Mouse (Mus musculus): ENCODE results near the gene Gm12695. TPM values are rescaled to one million over a fixed set of nuclear protein-coding genes. Genes with fewer than 3 reads are reported as not detected.

The Gm12695 gene
- polyA plus RNA-seq, 1 experiment from 2014 or later: not detected

DNA sequence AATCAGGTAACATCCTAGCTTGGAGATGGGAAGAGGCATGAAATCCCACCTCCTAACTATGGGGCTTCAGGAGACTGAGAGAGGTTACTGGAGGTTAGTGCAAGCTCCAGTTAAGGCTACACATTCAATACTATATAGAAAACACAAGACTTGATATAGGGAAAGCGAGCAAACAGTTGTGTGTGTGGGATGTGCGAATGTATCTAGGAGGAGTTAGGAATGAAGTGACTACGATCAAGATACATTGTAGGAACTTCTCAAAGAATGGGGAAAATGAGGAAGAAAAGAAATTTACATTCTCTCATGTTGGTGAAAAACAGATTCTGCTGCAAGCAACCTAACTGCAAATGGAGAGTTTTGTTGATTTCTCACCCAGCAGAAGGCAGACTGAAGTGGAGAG is 44.5 kb downstream of the Gm12695 start:
- no peak overlapping the region for H3K9ac ChIP-seq
- no peak overlapping the region for H3K4me2 ChIP-seq
- H3K4me1 ChIP-seq (replicated peaks): no peaks in the 10 kb centered on the region
- no peak overlapping the region for H3K27ac ChIP-seq (replicated peaks)
- no peak overlapping the region for H3K4me3 ChIP-seq (replicated peaks)
- no peaks in the 10 kb centered on the region for H3K27me3 ChIP-seq
- H3K36me3 ChIP-seq (replicated peaks): no peaks in the 10 kb centered on the region
- WGBS (ENCODE audit: insufficient replicate concordance): 68% methylated on average over 3 of the region's 3 CpGs
- no peaks in the 10 kb centered on the region for H3K9me3 ChIP-seq (replicated peaks)
- no peak for ATAC-seq (ENCODE audit: insufficient read depth)

DNA sequence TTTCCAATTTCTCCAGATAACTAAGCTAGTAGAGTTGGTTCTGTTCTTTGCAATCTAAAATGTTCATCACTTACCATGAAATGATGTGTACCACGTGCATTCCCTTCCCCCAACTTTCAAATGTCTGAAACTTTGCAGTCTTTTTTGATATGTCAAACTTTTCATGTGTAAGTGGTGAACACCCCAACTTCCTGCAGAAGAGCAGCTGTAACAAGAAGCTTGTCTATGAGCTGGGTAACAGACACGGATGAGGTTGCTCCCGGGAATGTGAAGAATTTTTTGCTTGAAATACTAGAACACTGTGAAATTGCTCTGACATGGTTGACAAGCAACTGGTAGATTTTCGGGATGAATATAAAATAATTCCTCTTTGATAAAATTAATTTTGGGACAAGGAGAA is 55.7 kb downstream of the Gm12695 start:
- Histone ChIP-seq H3K36me3 (replicated peaks) (no peaks in the 10 kb centered on the region), H3K4me2 (no peak overlapping the region), H3K27ac (replicated peaks) (no peak overlapping the region), H3K4me3 (replicated peaks) (no peak overlapping the region), H3K4me1 (replicated peaks) (no peaks in the 10 kb centered on the region), H3K27me3 (no peaks in the 10 kb centered on the region), H3K9ac (no peak overlapping the region), H3K9me3 (replicated peaks) (no peaks in the 10 kb centered on the region)
- ATAC-seq (ENCODE audit: insufficient read depth): no peak
- WGBS (ENCODE audit: insufficient replicate concordance): 55% methylated on average over 4 of the region's 4 CpGs

DNA sequence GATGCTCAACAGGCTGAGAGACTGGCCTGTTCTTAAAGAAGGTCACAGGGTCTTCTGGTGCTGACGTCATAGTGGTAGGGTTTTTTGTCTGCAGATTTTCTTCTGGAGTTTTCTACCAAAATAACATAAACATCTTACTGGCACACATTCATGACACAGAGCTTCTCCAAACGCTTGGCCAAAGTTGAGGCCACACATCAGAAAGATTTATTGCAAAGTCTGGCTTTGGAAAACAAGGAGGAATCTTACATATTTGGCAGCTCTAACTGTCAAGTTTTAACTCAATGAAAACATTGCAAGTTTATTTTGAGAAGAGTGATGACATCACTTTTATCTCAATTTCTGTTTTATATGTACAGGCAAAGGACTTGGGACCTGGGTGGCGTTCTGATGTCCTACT is 56.8 kb downstream of the Gm12695 start:
- Histone ChIP-seq H3K4me2 (no peak overlapping the region), H3K27ac (replicated peaks) (no peak overlapping the region), H3K27me3 (no peaks in the 10 kb centered on the region), H3K4me3 (replicated peaks) (no peak overlapping the region), H3K4me1 (replicated peaks) (no peaks in the 10 kb centered on the region), H3K36me3 (replicated peaks) (no peaks in the 10 kb centered on the region), H3K9me3 (replicated peaks) (no peaks in the 10 kb centered on the region), H3K9ac (no peak overlapping the region)
- no peak for ATAC-seq (ENCODE audit: insufficient read depth)
- 39% methylated on average over 3 of the region's 3 CpGs for WGBS (ENCODE audit: insufficient replicate concordance)

DNA sequence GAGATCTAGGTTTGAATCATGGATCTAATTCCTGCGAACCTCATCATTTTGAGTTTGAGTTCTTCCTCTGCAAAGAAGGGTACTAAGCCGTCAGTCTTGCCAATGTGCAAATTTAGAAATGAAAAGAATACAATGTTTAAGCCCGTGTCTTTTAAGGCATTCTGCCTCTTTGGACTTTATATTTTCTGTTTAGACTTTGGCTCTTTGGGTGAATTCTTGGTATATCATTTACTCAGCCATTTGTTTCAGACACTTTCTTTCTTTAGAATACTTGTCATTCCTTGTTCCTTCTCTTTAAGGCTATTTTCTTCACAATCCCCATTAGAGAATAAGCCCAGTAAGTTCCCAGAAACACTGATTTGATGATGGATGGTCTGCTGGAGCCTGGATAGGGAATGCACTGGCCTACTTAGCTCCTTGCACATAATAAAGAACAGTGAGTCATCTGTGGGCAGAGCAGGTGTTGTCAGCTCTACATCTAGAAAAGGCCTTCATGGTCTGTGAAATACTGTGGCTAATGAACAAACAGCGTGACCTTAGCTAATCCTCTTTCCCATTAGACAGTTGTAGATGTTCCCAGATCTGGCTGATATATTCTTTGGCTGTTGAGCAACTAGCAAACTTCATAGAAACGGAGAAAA is 59.5 kb downstream of the Gm12695 start:
- H3K27me3 ChIP-seq: no peaks in the 10 kb centered on the region
- H3K9ac ChIP-seq: no peak overlapping the region
- no peak overlapping the region for H3K27ac ChIP-seq (replicated peaks)
- no peak overlapping the region for H3K4me3 ChIP-seq (replicated peaks)
- no peaks in the 10 kb centered on the region for H3K4me1 ChIP-seq (replicated peaks)
- ATAC-seq (ENCODE audit: insufficient read depth): no peak
- WGBS (ENCODE audit: insufficient replicate concordance): 48% methylated on average over 5 of the region's 5 CpGs
- no peak overlapping the region for H3K4me2 ChIP-seq
- no peaks in the 10 kb centered on the region for H3K9me3 ChIP-seq (replicated peaks)
- H3K36me3 ChIP-seq (replicated peaks): no peaks in the 10 kb centered on the region

DNA sequence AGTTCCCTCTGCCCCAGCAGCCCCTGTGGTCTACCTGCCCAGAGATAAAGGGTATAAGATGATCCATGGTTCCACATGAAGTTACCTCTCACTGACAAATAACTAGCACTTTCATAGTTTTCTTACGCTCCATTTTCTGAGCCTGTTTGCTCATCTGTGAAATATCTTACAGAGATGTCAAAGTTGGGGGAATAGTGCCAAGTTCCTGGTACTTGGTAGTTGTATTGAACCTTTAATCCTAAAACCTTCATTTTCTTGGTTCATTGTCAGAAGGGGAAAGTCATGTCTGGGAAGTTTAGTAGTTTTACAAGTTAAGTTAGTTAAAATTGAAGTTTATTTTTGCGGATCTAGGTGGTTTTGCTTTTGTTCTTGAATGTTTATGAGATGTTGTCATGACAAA is 62.7 kb downstream of the Gm12695 start:
- no peak overlapping the region for H3K27ac ChIP-seq (replicated peaks)
- WGBS (ENCODE audit: insufficient replicate concordance): 68% methylated on average over 2 of the region's 2 CpGs
- no peaks in the 10 kb centered on the region for H3K9me3 ChIP-seq (replicated peaks)
- no peaks in the 10 kb centered on the region for H3K27me3 ChIP-seq
- no peak overlapping the region for H3K4me3 ChIP-seq (replicated peaks)
- no peaks in the 10 kb centered on the region for H3K4me1 ChIP-seq (replicated peaks)
- no peaks in the 10 kb centered on the region for H3K36me3 ChIP-seq (replicated peaks)
- no peak overlapping the region for H3K4me2 ChIP-seq
- H3K9ac ChIP-seq: no peak overlapping the region
- no peak for ATAC-seq (ENCODE audit: insufficient read depth)

DNA sequence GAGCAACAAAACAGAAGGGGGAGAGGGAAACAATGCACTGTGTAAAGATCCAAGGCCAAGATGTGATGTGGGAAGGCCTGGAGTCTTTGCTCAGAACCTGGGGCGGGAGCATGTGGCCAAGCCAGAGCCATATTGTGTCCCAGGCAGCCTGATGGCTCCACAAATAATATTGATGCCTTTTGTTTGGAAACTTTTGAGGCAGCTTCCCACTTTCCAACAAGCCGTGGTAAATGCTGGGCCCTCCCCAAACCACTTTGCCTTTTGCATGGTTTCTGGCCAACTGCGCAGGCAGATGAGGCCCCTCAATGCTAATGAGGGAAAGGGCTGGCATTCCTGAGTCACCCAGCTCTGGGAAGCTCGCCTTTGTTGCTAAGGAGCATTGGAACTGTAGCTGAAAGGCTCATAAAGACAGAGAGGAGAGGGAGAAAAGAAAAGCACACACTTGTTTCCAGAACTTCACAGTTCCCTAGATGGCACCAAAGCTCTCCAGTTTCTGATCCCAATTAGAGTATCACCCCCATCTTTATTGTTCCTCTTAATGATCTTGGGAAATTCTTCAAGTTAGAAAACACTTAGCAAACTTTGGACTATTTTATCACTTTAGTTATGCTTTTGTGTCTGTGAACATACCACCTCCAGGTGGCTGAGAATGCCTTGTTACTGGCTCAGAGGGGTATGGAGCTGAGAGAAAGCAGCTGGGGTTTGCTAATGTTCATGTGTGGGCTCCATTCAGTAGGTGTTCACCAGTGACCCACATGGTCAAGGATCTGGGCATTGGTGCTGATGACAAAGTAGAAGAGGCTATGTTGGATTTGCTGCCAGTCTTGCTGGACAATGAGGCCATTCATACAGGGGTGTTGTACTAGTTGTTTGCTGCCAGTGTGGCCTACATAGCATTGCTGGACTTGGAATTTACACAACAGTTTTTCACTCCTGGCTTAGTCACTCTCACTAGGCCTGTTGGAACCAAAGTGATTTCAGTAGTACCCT is 65.7 kb downstream of the Gm12695 start:
- 40% methylated on average over 4 of the region's 4 CpGs for WGBS (ENCODE audit: insufficient replicate concordance)
- no peaks in the 10 kb centered on the region for H3K27me3 ChIP-seq
- no peaks in the 10 kb centered on the region for H3K36me3 ChIP-seq (replicated peaks)
- no peak for ATAC-seq (ENCODE audit: insufficient read depth)
- no peak overlapping the region for H3K27ac ChIP-seq (replicated peaks)
- H3K9me3 ChIP-seq (replicated peaks): no peaks in the 10 kb centered on the region
- no peak overlapping the region for H3K4me2 ChIP-seq
- H3K9ac ChIP-seq: no peak overlapping the region
- no peaks in the 10 kb centered on the region for H3K4me1 ChIP-seq (replicated peaks)
- no peak overlapping the region for H3K4me3 ChIP-seq (replicated peaks)

DNA sequence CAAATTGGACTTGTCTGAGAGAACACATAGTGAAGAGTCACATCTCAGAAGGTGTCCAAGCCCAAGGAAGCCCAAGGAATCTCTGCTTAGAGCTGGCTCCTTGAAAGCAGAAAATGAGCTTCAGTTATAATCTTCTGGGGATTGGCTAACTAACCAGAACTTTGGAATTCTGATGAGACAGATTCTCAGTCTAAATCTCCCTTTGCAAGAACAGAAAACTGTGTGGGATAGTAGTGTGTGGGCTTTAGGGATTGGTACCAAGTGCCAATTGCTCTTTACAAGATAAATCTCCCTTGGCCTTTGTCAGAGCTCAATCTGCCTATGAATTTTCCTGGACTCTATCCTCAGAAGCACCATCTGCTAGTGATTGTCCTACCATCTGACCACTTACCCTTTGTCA is 66.5 kb downstream of the Gm12695 start:
- Histone ChIP-seq H3K9me3 (replicated peaks) (no peaks in the 10 kb centered on the region), H3K36me3 (replicated peaks) (no peaks in the 10 kb centered on the region), H3K4me2 (no peak overlapping the region), H3K9ac (no peak overlapping the region), H3K4me3 (replicated peaks) (no peak overlapping the region), H3K4me1 (replicated peaks) (no peaks in the 10 kb centered on the region), H3K27ac (replicated peaks) (no peak overlapping the region), H3K27me3 (no peaks in the 10 kb centered on the region)
- no peak for ATAC-seq (ENCODE audit: insufficient read depth)

DNA sequence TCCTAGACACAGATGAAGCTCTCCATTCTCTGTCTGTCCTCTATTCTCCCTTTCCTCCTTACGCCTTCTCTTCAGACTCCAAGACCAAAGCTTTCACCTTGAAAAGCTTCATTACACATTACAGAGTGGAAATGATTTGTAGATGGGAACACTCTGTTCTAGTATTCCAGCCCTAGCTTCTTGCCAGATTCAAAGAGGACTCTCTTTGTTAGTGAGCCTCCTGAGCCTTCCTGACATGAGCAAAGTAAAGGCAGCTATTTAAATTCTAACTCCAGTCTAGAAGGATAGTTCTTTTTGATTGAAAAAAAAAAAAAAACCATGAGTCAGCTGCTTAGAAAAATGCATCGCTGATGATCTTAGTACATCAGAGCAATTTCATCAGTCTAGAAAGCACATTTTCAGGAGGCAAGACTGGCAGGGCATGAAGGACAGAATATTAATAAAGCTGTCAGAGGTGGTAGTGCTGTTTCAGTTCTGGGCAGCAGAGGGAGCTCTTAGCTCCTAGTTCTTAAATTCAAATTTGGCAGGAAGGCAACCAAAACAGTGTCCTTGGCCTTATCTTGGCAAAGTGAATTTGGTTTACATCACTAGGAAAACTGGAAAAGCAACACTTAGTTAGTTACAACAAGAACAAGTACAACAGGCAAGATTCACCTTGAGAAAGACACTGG is 79.6 kb downstream of the Gm12695 start:
- Histone ChIP-seq H3K36me3 (replicated peaks) (no peaks in the 10 kb centered on the region), H3K27ac (replicated peaks) (no peak overlapping the region), H3K27me3 (no peaks in the 10 kb centered on the region), H3K4me2 (no peak overlapping the region), H3K9ac (no peak overlapping the region), H3K4me1 (replicated peaks) (no peaks in the 10 kb centered on the region), H3K9me3 (replicated peaks) (no peaks in the 10 kb centered on the region), H3K4me3 (replicated peaks) (no peak overlapping the region)
- no peak for ATAC-seq (ENCODE audit: insufficient read depth)
- WGBS (ENCODE audit: insufficient replicate concordance): 34% methylated on average over 2 of the region's 2 CpGs

DNA sequence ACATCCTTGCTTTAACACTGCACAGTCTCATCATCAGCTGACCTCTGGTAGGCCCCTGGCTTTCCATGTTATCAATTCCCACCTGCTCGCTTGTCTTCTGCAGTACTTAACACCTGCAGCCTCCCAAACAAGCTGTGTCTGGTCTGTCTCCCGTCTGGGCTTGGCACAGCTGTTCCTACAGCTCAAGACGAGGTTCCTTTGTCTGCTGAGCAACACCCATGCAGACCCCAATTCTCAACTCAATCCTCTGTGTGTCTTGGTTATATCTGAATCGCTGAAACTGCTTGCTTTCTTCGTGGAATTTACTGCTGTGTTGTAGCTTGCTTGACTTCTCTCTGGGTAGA is 86.8 kb downstream of the Gm12695 start:
- Histone ChIP-seq H3K4me2 (no peak overlapping the region), H3K4me3 (replicated peaks) (no peak overlapping the region), H3K36me3 (replicated peaks) (no peaks in the 10 kb centered on the region), H3K27me3 (no peaks in the 10 kb centered on the region), H3K4me1 (replicated peaks) (no peaks in the 10 kb centered on the region), H3K27ac (replicated peaks) (no peak overlapping the region), H3K9me3 (replicated peaks) (no peaks in the 10 kb centered on the region), H3K9ac (no peak overlapping the region)
- 58% methylated on average over 5 of the region's 5 CpGs for WGBS (ENCODE audit: insufficient replicate concordance)
- no peak for ATAC-seq (ENCODE audit: insufficient read depth)

DNA sequence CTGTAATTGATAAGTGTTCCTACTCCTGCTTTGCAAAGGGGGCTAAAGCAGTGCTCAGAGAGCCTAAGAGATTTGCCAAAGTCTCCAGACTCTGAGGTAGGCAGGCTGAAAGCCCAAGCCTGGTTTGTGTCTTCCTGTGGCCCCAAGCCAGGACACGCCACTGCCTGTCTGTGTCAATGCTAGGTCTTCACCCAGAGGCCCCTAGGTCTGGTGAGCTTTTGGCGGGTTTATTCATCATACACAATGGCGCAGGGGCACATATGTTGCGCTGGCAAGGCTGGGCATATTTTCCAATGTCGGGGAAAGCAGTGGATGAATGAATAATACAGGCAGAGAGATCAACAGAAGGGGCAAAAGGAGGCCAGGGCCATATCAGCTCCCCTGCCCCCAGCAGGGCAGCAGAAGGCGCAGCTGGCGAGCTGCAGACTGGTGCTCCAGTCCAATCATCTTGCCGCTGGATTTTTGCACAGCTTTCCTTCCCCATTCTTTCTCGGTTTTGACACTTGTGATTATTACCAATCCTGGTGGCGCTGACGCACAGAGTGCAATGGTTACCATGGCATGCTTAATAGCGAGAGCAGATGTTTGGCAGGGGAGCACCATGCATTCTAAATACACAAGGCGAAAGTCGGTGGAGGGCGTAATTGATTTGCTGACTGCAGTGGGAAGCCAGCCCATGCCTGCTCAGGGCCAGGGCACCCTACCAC is 87.3 kb downstream of the Gm12695 start:
- H3K27me3 ChIP-seq: no peaks in the 10 kb centered on the region

More for the DNA sequence above, 87.3 kb downstream of the Gm12695 start:
- no peaks in the 10 kb centered on the region for H3K36me3 ChIP-seq (replicated peaks)
- no peak overlapping the region for H3K4me3 ChIP-seq (replicated peaks)
- H3K9me3 ChIP-seq (replicated peaks): no peaks in the 10 kb centered on the region
- H3K4me1 ChIP-seq (replicated peaks): no peaks in the 10 kb centered on the region
- no peak overlapping the region for H3K4me2 ChIP-seq
- no peak overlapping the region for H3K9ac ChIP-seq
- no peak overlapping the region for H3K27ac ChIP-seq (replicated peaks)
- 67% methylated on average over 15 of the region's 15 CpGs for WGBS (ENCODE audit: insufficient replicate concordance)
- no peak for ATAC-seq (ENCODE audit: insufficient read depth)

All from liver, embryonic 15.5 days (tissue).